Mouse (Mus musculus) embryonic facial prominence, embryonic 13.5 days (tissue): ENCODE data around the gene Exog. TPM values are rescaled to one million over a fixed set of nuclear protein-coding genes. Genes with fewer than 3 reads are reported as not detected.

Source experiments
- ATAC-seq: fragments of 200-750 bp; cut with Nextera tagmentation; 2 replicates; pipeline ENCODE4 v1.8.0; 2017; ENCODE audit warnings: low read depth; ENCODE audit not compliant: insufficient number of reproducible peaks, insufficient read depth, low FRiP score, low TSS enrichment
- H3K27ac ChIP-seq: fragments of 300-500 bp; sonication (generic); 2 replicates; pipeline ENCODE4 v1.5.1; 2015; ENCODE audit warnings: moderate library complexity, mild to moderate bottlenecking, inconsistent platforms
- H3K27me3 ChIP-seq: fragments of 300-500 bp; sonication (generic); 2 replicates; pipeline ENCODE4 v1.6.1; 2015; ENCODE audit warnings: mild to moderate bottlenecking, inconsistent platforms
- H3K36me3 ChIP-seq: fragments of 300-500 bp; sonication (generic); 2 replicates; pipeline ENCODE4 v1.6.1; 2015; ENCODE audit warnings: mild to moderate bottlenecking, inconsistent platforms
- H3K4me1 ChIP-seq: fragments of 300-500 bp; sonication (generic); 2 replicates; pipeline ENCODE4 v1.6.1; 2015; ENCODE audit warnings: inconsistent platforms
- H3K4me2 ChIP-seq: fragments of 300-500 bp; sonication (generic); 2 replicates; pipeline ENCODE4 v1.6.1; 2015; ENCODE audit warnings: moderate library complexity, mild to moderate bottlenecking, inconsistent platforms
- H3K4me3 ChIP-seq: fragments of 300-500 bp; sonication (generic); 2 replicates; pipeline ENCODE4 v1.5.1; 2015; ENCODE audit warnings: mild to moderate bottlenecking, inconsistent platforms
- H3K9ac ChIP-seq: fragments of 300-500 bp; sonication (generic); 2 replicates; pipeline ENCODE4 v1.6.1; 2015; ENCODE audit warnings: mild to moderate bottlenecking, inconsistent platforms
- H3K9me3 ChIP-seq: fragments of 300-500 bp; sonication (generic); 2 replicates; pipeline ENCODE4 v1.6.1; 2016; ENCODE audit warnings: inconsistent platforms
- WGBS: fragments of 180-500 bp; shearing (Covaris S2); methylation state at CpG from one replicate; pipeline ENCODE4 v1.1.7; 2015; ENCODE audit warnings: mixed read lengths; 5-methylcytosine and 5-hydroxymethylcytosine counted together
- polyA plus RNA-seq: library from polyadenylated mRNA; unstranded; fragments of >200 nt; fragmentation: Nextera tagmentation; extraction: Ambion mirVana; gene quantifications from 2 replicates; pipeline ENCODE4 v1.2.1, GENCODE M21; 2015

Gene Exog
- polyA plus RNA-seq, 1 experiment from 2014 or later, result 41.4 TPM

DNA sequence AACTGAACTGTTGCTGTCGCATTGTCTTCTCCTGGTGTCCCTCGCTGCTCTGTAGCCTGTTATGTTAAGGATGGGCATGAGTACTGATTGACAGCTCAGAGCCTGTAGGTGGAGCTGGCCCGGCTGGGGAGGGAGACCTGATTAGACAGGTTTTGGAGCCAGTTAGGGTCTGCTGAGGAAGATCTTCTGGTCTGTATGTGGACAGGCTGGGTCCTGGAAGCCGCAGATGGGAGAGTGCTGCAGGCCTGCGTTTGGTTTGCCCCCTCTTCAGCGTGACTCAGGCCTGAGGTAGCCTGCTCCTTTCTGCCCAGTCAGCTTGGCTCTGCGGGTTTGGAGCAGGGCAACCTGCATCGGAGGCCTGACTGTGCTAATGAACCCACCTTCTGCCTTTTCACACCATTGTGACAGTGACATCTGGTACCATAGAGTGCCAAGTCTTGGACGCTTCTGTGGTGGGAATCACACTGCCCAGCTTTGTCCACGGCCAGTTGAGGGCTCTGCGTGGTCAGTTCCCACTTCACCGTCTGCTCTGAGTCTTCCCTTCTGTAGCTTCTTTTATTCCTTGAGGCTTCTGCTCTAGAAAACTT lies 24.8 kb upstream of the Exog start:
- Histone ChIP-seq H3K27me3 (no peaks in the 10 kb centered on the region), H3K4me3 (no peak overlapping the region), H3K4me2 (no peak overlapping the region), H3K36me3 (no peaks in the 10 kb centered on the region), H3K9ac (no peak overlapping the region), H3K4me1 (peaks cover 40% of the 10 kb centered on the region), H3K9me3 (no peaks in the 10 kb centered on the region), H3K27ac (no peak overlapping the region)
- ATAC-seq, result no peak
- WGBS, result 83% methylated on average over 12 of the region's 12 CpGs

DNA sequence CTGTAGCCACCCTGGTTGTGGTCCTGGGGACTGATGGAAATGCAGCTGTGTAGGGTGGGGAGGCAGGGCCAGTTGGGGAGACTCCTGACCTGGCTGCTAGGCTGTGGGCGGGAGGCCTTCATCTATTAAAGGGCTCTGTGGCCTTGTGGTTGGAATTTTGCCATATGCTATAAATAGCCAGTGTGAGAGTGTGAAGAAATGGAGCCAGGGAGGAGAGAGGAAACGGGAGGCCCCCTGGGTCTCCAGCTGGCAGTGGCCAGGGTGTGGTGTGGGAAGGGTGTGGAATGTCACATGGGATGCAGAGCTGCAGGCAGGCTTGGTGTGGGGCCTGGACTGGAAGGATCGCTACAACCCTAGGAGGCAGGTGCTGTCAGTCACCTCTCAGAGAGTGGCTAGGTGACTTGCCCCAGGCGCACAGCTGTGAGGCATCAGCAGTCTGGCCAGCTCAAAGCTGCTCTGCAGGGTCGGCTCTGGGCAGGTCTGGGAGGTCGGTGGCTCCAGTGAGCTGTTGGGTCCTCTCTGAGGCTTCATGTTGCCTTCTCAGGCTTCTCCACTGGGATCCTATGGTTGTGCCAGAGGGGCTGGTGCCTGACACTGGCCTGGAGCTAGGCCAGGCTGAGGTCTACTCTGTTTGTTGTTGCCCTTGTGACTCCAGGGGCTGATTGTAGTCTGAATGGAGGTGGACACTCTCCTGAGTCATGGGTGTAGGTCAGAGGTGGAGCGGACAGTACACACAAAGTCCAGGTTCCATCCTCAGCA lies 19.3 kb upstream of the Exog start:
- no peak overlapping the region for H3K4me3 ChIP-seq
- peak overlapping the region; percentile 2; the same call in 1 of the 2 replicates for H3K4me2 ChIP-seq
- 47% methylated on average over 7 of the region's 7 CpGs for WGBS
- H3K9ac ChIP-seq, result peak overlapping the region; percentile 3; the same call in 1 of the 2 replicates
- peaks cover 30% of the 10 kb centered on the region for H3K4me1 ChIP-seq
- no peaks in the 10 kb centered on the region for H3K27me3 ChIP-seq
- peaks cover 24% of the 10 kb centered on the region for H3K36me3 ChIP-seq
- no peaks in the 10 kb centered on the region for H3K9me3 ChIP-seq
- peak; percentile 45; the same call in 1 of the 2 replicates for ATAC-seq
- peak overlapping the region; percentile 55 for H3K27ac ChIP-seq

DNA sequence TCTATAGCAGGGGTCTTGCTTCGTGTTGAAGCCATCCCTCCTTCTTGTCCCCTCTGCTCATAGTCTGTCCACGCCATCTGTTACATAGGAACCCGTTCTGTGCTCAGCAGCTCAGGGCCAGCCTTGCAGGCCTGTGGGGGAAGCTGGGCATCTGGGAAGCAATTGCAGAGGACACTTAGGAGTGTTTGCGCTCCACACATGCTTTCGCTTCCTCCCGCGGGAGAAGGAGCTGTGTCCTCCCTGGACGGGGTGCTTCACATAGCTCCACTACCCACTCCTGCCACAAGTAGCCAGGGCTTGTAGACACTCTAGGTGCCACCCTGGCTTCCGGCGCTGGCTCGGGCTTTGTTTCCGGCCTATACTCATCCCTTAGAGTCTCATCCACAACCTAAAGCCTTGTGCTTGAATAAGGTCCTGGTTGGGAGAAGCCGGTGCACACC lies 18.7 kb upstream of the Exog start:
- H3K9ac ChIP-seq, result no peak overlapping the region

DNA sequence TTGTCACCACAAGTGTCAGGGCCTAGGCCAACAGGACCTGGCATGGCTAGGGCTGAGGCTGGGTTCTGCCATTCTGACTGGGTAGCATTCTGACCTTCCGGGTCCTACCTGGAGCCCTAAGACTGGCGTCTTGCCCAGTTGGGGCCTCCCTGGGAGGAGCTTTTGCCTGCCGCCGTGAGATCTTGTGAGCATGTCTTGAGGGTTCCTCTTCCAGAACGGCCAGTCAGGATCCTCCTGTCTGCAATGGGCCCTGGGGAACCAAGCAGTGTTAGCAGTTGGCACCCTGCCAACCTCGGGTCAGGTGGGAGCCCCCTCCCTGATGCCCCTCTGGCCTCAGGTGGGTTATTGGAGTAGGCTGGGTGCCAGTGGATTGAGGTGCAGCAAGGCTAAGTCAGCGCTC lies 18.3 kb upstream of the Exog start:
- ATAC-seq, result no peak
- 61% methylated on average over 7 of the region's 7 CpGs for WGBS
- peaks cover 26% of the 10 kb centered on the region for H3K4me1 ChIP-seq

More for the DNA sequence above, 18.7 kb upstream of the Exog start:
- no peak for ATAC-seq
- peak overlapping the region; percentile 55; the same call in 1 of the 2 replicates for H3K27ac ChIP-seq
- 85% methylated on average over 13 of the region's 13 CpGs for WGBS
- no peak overlapping the region for H3K4me3 ChIP-seq
- no peak overlapping the region for H3K4me2 ChIP-seq
- H3K27me3 ChIP-seq, result no peaks in the 10 kb centered on the region
- no peaks in the 10 kb centered on the region for H3K9me3 ChIP-seq
- H3K4me1 ChIP-seq, result peaks cover 26% of the 10 kb centered on the region
- peaks cover 27% of the 10 kb centered on the region for H3K36me3 ChIP-seq

DNA sequence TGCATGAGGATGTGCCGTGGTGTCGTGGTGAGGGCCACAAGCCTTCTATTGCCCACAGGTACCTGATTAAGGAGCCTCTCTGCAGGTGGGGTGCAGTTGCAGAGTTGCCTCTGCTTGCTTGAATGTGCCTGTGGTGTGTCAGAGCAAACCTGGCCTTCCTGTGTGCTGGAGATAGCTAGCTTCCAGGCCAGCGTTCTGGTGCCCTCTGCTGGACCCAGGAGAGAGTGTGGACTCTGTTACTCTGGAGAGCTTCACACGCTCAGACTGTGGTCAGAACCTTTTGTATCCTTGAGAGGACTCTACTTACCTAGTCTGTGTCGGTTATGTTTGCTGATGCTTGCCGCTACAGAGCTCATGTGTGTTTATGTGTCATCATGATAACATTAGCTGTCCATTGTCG lies 14.4 kb upstream of the Exog start:
- Histone ChIP-seq H3K4me2 (no peak overlapping the region), H3K9ac (no peak overlapping the region), H3K9me3 (no peaks in the 10 kb centered on the region), H3K36me3 (peaks cover 64% of the 10 kb centered on the region), H3K27me3 (no peaks in the 10 kb centered on the region), H3K4me3 (no peak overlapping the region), H3K27ac (no peak overlapping the region), H3K4me1 (peaks cover 14% of the 10 kb centered on the region)
- ATAC-seq, result no peak
- 59% methylated on average over 7 of the region's 7 CpGs for WGBS

More for the DNA sequence above, 18.3 kb upstream of the Exog start:
- H3K9ac ChIP-seq, result no peak overlapping the region
- H3K9me3 ChIP-seq, result no peaks in the 10 kb centered on the region
- no peak overlapping the region for H3K4me2 ChIP-seq
- peaks cover 31% of the 10 kb centered on the region for H3K36me3 ChIP-seq
- H3K27ac ChIP-seq, result 0 out of 2 replicates have a peak overlapping the region, but pooled peaks have one; percentile 55
- H3K27me3 ChIP-seq, result no peaks in the 10 kb centered on the region
- H3K4me3 ChIP-seq, result no peak overlapping the region

DNA sequence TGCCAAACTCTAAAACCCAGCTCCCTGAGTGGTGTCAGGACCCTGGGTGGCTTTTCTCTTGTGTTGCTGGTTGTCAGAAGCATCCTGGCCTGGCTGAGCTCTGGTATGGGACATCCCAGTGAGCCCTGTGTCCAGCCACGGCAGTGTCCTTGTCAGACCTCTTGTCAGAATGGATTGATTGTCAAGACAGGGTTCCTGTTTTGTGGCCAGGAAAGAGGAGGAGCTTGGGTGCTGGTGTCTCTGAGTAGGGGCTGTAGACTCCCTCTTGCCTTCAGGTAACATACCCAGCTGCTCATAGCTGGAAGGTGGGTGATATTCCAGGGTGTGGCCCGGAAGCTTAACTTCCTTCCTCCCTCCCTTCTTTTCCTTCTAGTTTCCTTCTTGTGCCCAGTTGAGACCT lies 8.9 kb upstream of the Exog start:
- Histone ChIP-seq H3K4me3 (no peak overlapping the region), H3K4me1 (no peaks in the 10 kb centered on the region), H3K27me3 (no peaks in the 10 kb centered on the region), H3K9me3 (no peaks in the 10 kb centered on the region), H3K36me3 (peaks cover 84% of the 10 kb centered on the region), H3K4me2 (no peak overlapping the region), H3K27ac (no peak overlapping the region), H3K9ac (no peak overlapping the region)
- no peak for ATAC-seq
- 80% methylated on average over 2 of the region's 2 CpGs for WGBS

DNA sequence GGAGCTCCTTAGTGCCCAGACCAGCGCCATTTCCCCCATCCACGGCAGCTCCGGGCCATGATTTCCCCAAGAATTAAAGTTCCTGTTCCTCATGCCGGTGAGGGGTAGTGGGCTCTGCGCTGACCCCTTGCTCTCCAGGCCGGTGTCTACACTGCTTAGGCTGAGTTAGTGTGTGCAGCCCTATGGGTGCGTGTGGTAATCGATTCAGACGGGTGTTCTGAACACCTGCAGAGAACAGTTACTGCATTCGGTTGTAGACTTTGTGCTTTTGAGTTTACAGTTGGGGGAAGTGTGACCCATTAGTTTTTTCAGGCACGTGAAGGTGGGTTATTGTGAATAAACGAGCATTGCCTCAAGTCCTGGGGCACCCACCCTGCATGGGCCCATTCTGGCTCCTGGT lies 6.7 kb upstream of the Exog start:
- Histone ChIP-seq H3K27me3 (no peaks in the 10 kb centered on the region), H3K36me3 (peaks cover 65% of the 10 kb centered on the region), H3K9me3 (no peaks in the 10 kb centered on the region), H3K27ac (no peak overlapping the region), H3K4me3 (no peak overlapping the region), H3K4me1 (no peaks in the 10 kb centered on the region), H3K4me2 (no peak overlapping the region), H3K9ac (no peak overlapping the region)
- WGBS, result 93% methylated on average over 12 of the region's 12 CpGs
- no peak for ATAC-seq

DNA sequence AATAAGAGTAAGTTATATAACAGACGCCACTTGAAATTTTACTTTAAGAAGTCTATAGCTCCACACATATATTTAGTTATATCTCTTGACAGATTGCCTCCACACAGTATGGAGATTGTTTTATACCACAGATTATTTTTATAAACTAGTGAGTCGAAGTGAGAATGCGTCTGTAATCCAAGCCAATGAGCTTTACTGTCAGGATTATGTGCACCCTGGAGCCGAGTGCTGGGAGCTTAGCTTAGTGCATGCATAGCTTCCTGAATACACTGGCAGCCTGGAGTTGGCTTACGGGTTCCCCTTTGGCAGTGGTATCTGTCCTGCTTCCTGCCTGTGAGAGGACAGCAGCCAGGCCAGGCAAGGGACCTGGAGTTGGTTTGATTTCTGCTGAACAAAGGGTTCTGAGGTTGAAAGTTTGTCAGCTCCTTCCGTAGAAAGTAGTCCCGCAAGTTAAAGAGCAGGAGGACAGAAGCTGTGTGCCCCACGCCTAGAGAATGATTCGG lies 6.2 kb upstream of the Exog start:
- Histone ChIP-seq H3K4me2 (no peak overlapping the region), H3K27me3 (no peaks in the 10 kb centered on the region), H3K4me1 (no peaks in the 10 kb centered on the region), H3K36me3 (peaks cover 62% of the 10 kb centered on the region), H3K9me3 (no peaks in the 10 kb centered on the region), H3K27ac (no peak overlapping the region), H3K4me3 (no peak overlapping the region), H3K9ac (no peak overlapping the region)
- no peak for ATAC-seq
- 87% methylated on average over 9 of the region's 9 CpGs for whole genome bisulfite sequencing

DNA sequence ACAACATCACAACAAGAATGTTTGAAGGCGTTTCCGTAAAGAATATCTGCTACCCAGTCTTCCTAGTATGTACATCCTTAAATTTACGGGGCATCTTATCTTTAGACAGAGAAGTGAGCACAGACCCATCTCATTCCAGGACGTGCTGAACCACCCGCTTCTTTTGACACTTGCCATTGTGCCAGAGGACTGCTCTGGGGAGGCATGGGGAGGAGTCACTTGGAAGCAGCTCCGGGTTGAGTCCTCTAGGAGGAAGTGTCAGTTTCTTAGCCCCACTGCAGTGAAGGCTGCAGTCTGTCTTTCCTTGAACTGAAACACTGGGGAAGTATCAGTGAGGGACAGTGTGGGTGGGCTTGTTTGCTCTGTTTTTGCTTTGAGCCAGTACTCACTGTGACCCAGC lies 994 bp downstream of the Exog start:
- WGBS, result 37% methylated on average over 6 of the region's 6 CpGs
- no peak overlapping the region for H3K27ac ChIP-seq
- ATAC-seq, result no peak

DNA sequence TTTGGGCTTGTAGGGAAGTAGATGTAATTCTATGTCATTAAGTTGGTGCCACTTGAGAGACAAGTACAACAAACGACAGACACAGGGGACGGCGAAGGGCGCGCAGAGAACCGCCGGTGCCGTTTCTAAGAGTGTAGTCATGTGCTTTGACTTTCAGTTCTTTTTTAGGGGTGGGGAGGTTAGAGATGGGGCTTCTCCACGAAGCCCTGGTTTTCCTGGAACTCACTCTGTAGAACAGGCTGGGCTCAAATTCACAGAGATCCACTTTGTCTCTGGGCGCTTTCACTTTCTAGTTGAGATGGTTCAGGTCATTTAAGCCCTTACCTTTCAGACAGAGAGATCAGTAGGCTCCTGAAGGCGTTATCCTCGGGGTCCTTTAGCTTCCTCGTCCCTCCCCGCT lies 11.2 kb downstream of the Exog start:
- no peak overlapping the region for H3K4me3 ChIP-seq
- no peak overlapping the region for H3K4me2 ChIP-seq
- H3K9ac ChIP-seq, result no peak overlapping the region
- H3K36me3 ChIP-seq, result peaks cover 54% of the 10 kb centered on the region
- 88% methylated on average over 14 of the region's 14 CpGs for WGBS
- H3K4me1 ChIP-seq, result no peaks in the 10 kb centered on the region
- no peak for ATAC-seq
- no peak overlapping the region for H3K27ac ChIP-seq
- no peaks in the 10 kb centered on the region for H3K27me3 ChIP-seq
- no peaks in the 10 kb centered on the region for H3K9me3 ChIP-seq

More for the DNA sequence above, 994 bp downstream of the Exog start:
- no peaks in the 10 kb centered on the region for H3K9me3 ChIP-seq
- H3K9ac ChIP-seq, result peak overlapping the region; percentile 95
- H3K4me3 ChIP-seq, result peak overlapping the region; percentile 81
- H3K36me3 ChIP-seq, result peaks cover 43% of the 10 kb centered on the region
- no peaks in the 10 kb centered on the region for H3K27me3 ChIP-seq
- peak overlapping the region; percentile 80 for H3K4me2 ChIP-seq
- peaks cover 13% of the 10 kb centered on the region for H3K4me1 ChIP-seq

DNA sequence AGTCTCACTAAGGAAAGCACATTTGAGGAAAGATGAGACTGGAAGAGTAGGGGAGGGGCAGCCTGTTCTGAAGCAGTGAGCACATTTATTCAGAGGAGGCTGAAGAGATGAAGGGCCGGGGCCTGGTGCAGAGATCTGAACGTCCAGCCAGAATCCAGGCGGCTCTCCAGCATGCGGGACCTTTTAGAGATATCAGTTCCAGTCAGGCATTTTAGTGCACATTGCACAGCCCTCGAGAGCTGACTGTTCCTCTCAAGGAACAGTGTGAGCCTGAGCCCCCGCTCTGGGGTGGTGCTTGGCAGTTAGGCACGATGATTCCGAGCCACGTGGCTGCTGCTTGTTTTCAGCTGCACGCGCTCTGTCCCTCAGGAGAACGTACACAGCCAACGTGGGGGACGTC lies 12.4 kb downstream of the Exog start:
- no peak for ATAC-seq
- 86% methylated on average over 14 of the region's 14 CpGs for WGBS
- Histone ChIP-seq H3K9me3 (no peaks in the 10 kb centered on the region), H3K4me2 (no peak overlapping the region), H3K36me3 (peaks cover 48% of the 10 kb centered on the region), H3K4me3 (no peak overlapping the region), H3K27ac (no peak overlapping the region), H3K27me3 (no peaks in the 10 kb centered on the region), H3K4me1 (no peaks in the 10 kb centered on the region), H3K9ac (no peak overlapping the region)

DNA sequence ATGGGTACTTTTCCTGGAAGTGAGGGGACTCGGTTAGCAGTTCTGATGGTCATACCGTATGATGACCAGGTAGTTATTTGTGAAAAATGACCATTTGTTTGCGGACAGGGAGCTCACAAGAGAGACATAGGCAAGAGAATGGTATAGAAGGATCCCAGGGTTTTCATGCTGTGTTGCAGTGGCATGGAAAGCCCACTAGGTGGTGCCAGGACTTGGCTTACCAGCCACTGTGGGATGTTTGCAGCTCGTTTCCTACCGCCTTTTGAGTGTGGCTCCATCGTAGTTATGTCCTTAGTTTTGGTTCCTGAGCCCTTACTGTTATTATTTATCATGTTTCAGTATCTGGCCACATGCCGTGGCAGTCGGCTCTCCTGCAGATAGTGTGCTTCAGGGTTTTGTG lies 15.7 kb downstream of the Exog start:
- H3K4me1 ChIP-seq, result no peaks in the 10 kb centered on the region
- H3K9ac ChIP-seq, result no peak overlapping the region
- H3K4me2 ChIP-seq, result no peak overlapping the region
- no peaks in the 10 kb centered on the region for H3K9me3 ChIP-seq
- peaks cover 58% of the 10 kb centered on the region for H3K36me3 ChIP-seq
- no peaks in the 10 kb centered on the region for H3K27me3 ChIP-seq
- 52% methylated on average over 8 of the region's 8 CpGs for WGBS
- no peak overlapping the region for H3K4me3 ChIP-seq
- no peak overlapping the region for H3K27ac ChIP-seq
- no peak for ATAC-seq
